Mouse (Mus musculus) midbrain, embryonic 11.5 days (tissue): ENCODE measurements around the gene Mbd6. TPM values are rescaled to one million over a fixed set of nuclear protein-coding genes. Genes with fewer than 3 reads are reported as not detected.

Experiments used
- ATAC-seq: fragments of 200-750 bp; cut with Nextera tagmentation; 2 replicates; pipeline ENCODE4 v1.8.0; 2017; ENCODE audit warnings: moderate TSS enrichment, moderate library complexity; ENCODE audit not compliant: low FRiP score
- DNase-seq: peaks from one replicate; pipeline ENCODE4 v3.0.0; 2015; ENCODE audit warnings: low spot score; ENCODE audit errors: missing footprints
- H3K27ac ChIP-seq: fragments of 300-500 bp; sonication (generic); 2 replicates; pipeline ENCODE4 v1.5.1; 2014; ENCODE audit warnings: low read depth, low read length
- H3K27me3 ChIP-seq: fragments of 300-500 bp; sonication (generic); 2 replicates; pipeline ENCODE4 v1.6.1; 2014; ENCODE audit warnings: mild to moderate bottlenecking, low read length, moderate library complexity, mixed read lengths; ENCODE audit not compliant: control insufficient read depth, insufficient read depth
- H3K36me3 ChIP-seq: fragments of 300-500 bp; sonication (generic); 2 replicates; pipeline ENCODE4 v1.6.1; 2014; ENCODE audit warnings: mild to moderate bottlenecking, low read length, moderate library complexity, mixed read lengths; ENCODE audit not compliant: control insufficient read depth, insufficient read depth
- H3K4me1 ChIP-seq: fragments of 300-500 bp; sonication (generic); 2 replicates; pipeline ENCODE4 v1.6.1; 2014; ENCODE audit warnings: low read length; ENCODE audit not compliant: control insufficient read depth, insufficient read depth
- H3K4me2 ChIP-seq: fragments of 300-500 bp; sonication (generic); 2 replicates; pipeline ENCODE4 v1.6.1; 2014; ENCODE audit warnings: mild to moderate bottlenecking, moderate library complexity
- H3K4me3 ChIP-seq: fragments of 300-500 bp; sonication (generic); 2 replicates; pipeline ENCODE4 v1.5.1; 2014; ENCODE audit warnings: low read depth, low read length
- H3K9ac ChIP-seq: fragments of 300-500 bp; sonication (generic); 2 replicates; pipeline ENCODE4 v1.6.1; 2014; ENCODE audit warnings: low read length
- H3K9me3 ChIP-seq: fragments of 300-500 bp; sonication (generic); 2 replicates; pipeline ENCODE4 v1.6.1; 2016; ENCODE audit warnings: low read length; ENCODE audit not compliant: control insufficient read depth
- WGBS: fragments of 180-500 bp; shearing (Covaris S2); extraction: QIAGEN DNeasy Blood & Tissue Kit; methylation state at CpG from one replicate; pipeline ENCODE4 v1.1.7; 2014; 5-methylcytosine and 5-hydroxymethylcytosine counted together
- polyA plus RNA-seq: library from polyadenylated mRNA; unstranded; fragments of >200 nt; fragmentation: Nextera tagmentation; extraction: Ambion mirVana; gene quantifications from 2 replicates; pipeline ENCODE4 v1.2.1, GENCODE M21; 2014

The Mbd6 gene
- polyA plus RNA-seq, 1 experiment from 2014 or later: 16.3 TPM

GRCm38 (mm10) chr10:127326828-127327227 lies 38.0 kb upstream of the Mbd6 start:
- Histone ChIP-seq H3K4me1 (peaks cover 10% of the 10 kb centered on the region), H3K27ac (no peak overlapping the region), H3K4me3 (peak overlapping the region; percentile 32), H3K27me3 (peaks cover 52% of the 10 kb centered on the region), H3K9me3 (no peaks in the 10 kb centered on the region), H3K9ac (peak overlapping the region; percentile 25; the same call in 1 of the 2 replicates), H3K36me3 (no peaks in the 10 kb centered on the region; the same call in 1 of the 2 replicates), H3K4me2 (peak overlapping the region; percentile 51)
- ATAC-seq (no peak), DNase-seq (peak; percentile 90)
- 5% methylated on average over 29 of the region's 29 CpGs for WGBS

- Histone ChIP-seq H3K9me3 (no peaks in the 10 kb centered on the region), H3K27ac (no peak overlapping the region)
These were observed 37.4 kb upstream of the Mbd6 start for GRCm38 (mm10) chr10:127326017-127326801.

GRCm38 (mm10) chr10:127325454-127326016 lies 36.7 kb upstream of the Mbd6 start:
- Histone ChIP-seq H3K4me3 (peak overlapping the region; percentile 32; the same call in 1 of the 2 replicates), H3K36me3 (no peaks in the 10 kb centered on the region; the same call in 1 of the 2 replicates), H3K4me2 (no peak overlapping the region), H3K27me3 (peaks cover 52% of the 10 kb centered on the region), H3K4me1 (peaks cover 10% of the 10 kb centered on the region), H3K9me3 (no peaks in the 10 kb centered on the region), H3K27ac (no peak overlapping the region), H3K9ac (no peak overlapping the region)
- ATAC-seq (no peak), DNase-seq (peak; percentile 89)
- 32% methylated on average over 14 of the region's 14 CpGs for WGBS

More at GRCm38 (mm10) chr10:127326017-127326801, 37.4 kb upstream of the Mbd6 start:
- Histone ChIP-seq H3K4me1 (peaks cover 10% of the 10 kb centered on the region), H3K4me2 (peak overlapping the region; percentile 51), H3K9ac (peak overlapping the region; percentile 25; the same call in 1 of the 2 replicates), H3K36me3 (no peaks in the 10 kb centered on the region; the same call in 1 of the 2 replicates), H3K27me3 (peaks cover 52% of the 10 kb centered on the region), H3K4me3 (peak overlapping the region; percentile 32)
- ATAC-seq: peak; percentile 19; the same call in 1 of the 2 replicates
- DNase-seq: peak; percentile 95
- WGBS: 1% methylated on average over 52 of the region's 54 CpGs

- H3K27ac ChIP-seq: no peak overlapping the region
- no peak overlapping the region for H3K4me3 ChIP-seq
- no peak overlapping the region for H3K9ac ChIP-seq
- no peaks in the 10 kb centered on the region for H3K36me3 ChIP-seq
- H3K9me3 ChIP-seq: no peaks in the 10 kb centered on the region
- H3K4me1 ChIP-seq: peaks cover 10% of the 10 kb centered on the region
- H3K27me3 ChIP-seq: peaks cover 52% of the 10 kb centered on the region
- WGBS: 13% methylated on average over 7 of the region's 7 CpGs
- peak; percentile 85 for DNase-seq
- no peak overlapping the region for H3K4me2 ChIP-seq
- ATAC-seq: no peak
These were observed 35.7 kb upstream of the Mbd6 start for GRCm38 (mm10) chr10:127324495-127324894.

- no peak overlapping the region for H3K9ac ChIP-seq
- no peak overlapping the region for H3K27ac ChIP-seq
- no peak overlapping the region for H3K4me3 ChIP-seq
- DNase-seq: peak; percentile 39
- no peak for ATAC-seq
- H3K9me3 ChIP-seq: no peaks in the 10 kb centered on the region
- 75% methylated on average over 17 of the region's 17 CpGs for WGBS
- H3K36me3 ChIP-seq: no peaks in the 10 kb centered on the region
- peaks cover 10% of the 10 kb centered on the region for H3K4me1 ChIP-seq
- H3K27me3 ChIP-seq: peaks cover 40% of the 10 kb centered on the region
- no peak overlapping the region for H3K4me2 ChIP-seq
These were observed 34.5 kb upstream of the Mbd6 start for GRCm38 (mm10) chr10:127323131-127323855.

- Histone ChIP-seq H3K4me2 (no peak overlapping the region), H3K9me3 (no peaks in the 10 kb centered on the region), H3K27ac (no peak overlapping the region), H3K4me1 (peaks cover 10% of the 10 kb centered on the region), H3K4me3 (no peak overlapping the region), H3K36me3 (no peaks in the 10 kb centered on the region), H3K27me3 (peaks cover 35% of the 10 kb centered on the region), H3K9ac (no peak overlapping the region)
- WGBS: 72% methylated on average over 4 of the region's 4 CpGs
- ATAC-seq (no peak), DNase-seq (no peak)
These were observed 33.9 kb upstream of the Mbd6 start for GRCm38 (mm10) chr10:127322669-127323068.

- Histone ChIP-seq H3K4me3 (no peak overlapping the region), H3K9ac (no peak overlapping the region), H3K4me2 (no peak overlapping the region), H3K9me3 (no peaks in the 10 kb centered on the region), H3K36me3 (no peaks in the 10 kb centered on the region), H3K4me1 (peaks cover 10% of the 10 kb centered on the region), H3K27ac (no peak overlapping the region), H3K27me3 (peaks cover 30% of the 10 kb centered on the region)
- WGBS: 64% methylated on average over 13 of the region's 13 CpGs
- ATAC-seq: no peak
- DNase-seq: no peak
These were observed 33.4 kb upstream of the Mbd6 start for GRCm38 (mm10) chr10:127322178-127322577.

- Histone ChIP-seq H3K36me3 (no peaks in the 10 kb centered on the region), H3K27me3 (peaks cover 24% of the 10 kb centered on the region), H3K9me3 (no peaks in the 10 kb centered on the region), H3K4me2 (no peak within 1 kb of the TSS), H3K9ac (no peak within 1 kb of the TSS), H3K4me3 (no peak within 1 kb of the TSS), H3K27ac (no peak within 1 kb of the TSS), H3K4me1 (peaks cover 8% of the 10 kb centered on the region)
- ATAC-seq (no peak), DNase-seq (no peak)
- 77% methylated on average over 3 of the region's 3 CpGs for WGBS
These were observed 32.8 kb upstream of the Mbd6 start, which contains the start of gene Arhgap9 for GRCm38 (mm10) chr10:127321621-127322020. Gene Arhgap9 (plus strand): TSS chr10:127321964.
